Mouse (Mus musculus) intestine, embryonic 14.5 days (tissue): ENCODE measurements around the gene Ngef. TPM values are rescaled to one million over a fixed set of nuclear protein-coding genes. Genes with fewer than 3 reads are reported as not detected.
"Not testable (repeated sequence)": the region's sequence is repeated elsewhere in the genome, so short reads cannot be mapped to it uniquely, and the experiment has no call there.

ENCODE experiments used
- ATAC-seq: fragments of 200-750 bp; cut with Nextera tagmentation; replicated peaks from 2 replicates; pipeline ENCODE4 v1.8.0; 2017; ENCODE audit warnings: low read depth, moderate number of reproducible peaks, moderate TSS enrichment, moderate library complexity; ENCODE audit not compliant: low FRiP score, low TSS enrichment
- DNase-seq: peaks from one replicate; pipeline ENCODE4 v3.0.0-alpha.2; 2018; ENCODE audit warnings: low spot score
- H3K27ac ChIP-seq: fragments of 300-500 bp; sonication (generic); 2 replicates; pipeline ENCODE4 v1.5.1; 2014; ENCODE audit warnings: low read depth, mild to moderate bottlenecking, control low read depth
- H3K27me3 ChIP-seq: fragments of 300-500 bp; sonication (generic); replicated peaks from 2 replicates; pipeline ENCODE4 v1.6.1; 2014; ENCODE audit warnings: low read length, control low read depth; ENCODE audit not compliant: control insufficient read depth, insufficient read depth
- H3K36me3 ChIP-seq: fragments of 300-500 bp; sonication (generic); 2 replicates; pipeline ENCODE4 v1.6.1; 2014; ENCODE audit warnings: low read length, control low read depth; ENCODE audit not compliant: control insufficient read depth, insufficient read depth
- H3K4me1 ChIP-seq: fragments of 300-500 bp; sonication (generic); replicated peaks from 2 replicates; pipeline ENCODE4 v1.6.1; 2014; ENCODE audit warnings: low read length, control low read depth, mixed read lengths; ENCODE audit not compliant: control insufficient read depth, insufficient read depth
- H3K4me2 ChIP-seq: fragments of 300-500 bp; sonication (generic); 2 replicates; pipeline ENCODE4 v1.6.1; 2014; ENCODE audit warnings: low read length
- H3K4me3 ChIP-seq: fragments of 300-500 bp; sonication (generic); 2 replicates; pipeline ENCODE4 v1.5.1; 2014; ENCODE audit warnings: low read depth, low read length, control low read depth, mixed read lengths
- H3K9ac ChIP-seq: fragments of 300-500 bp; sonication (generic); 2 replicates; pipeline ENCODE4 v1.6.1; 2014; ENCODE audit warnings: mild to moderate bottlenecking, low read length
- H3K9me3 ChIP-seq: fragments of 300-500 bp; sonication (generic); 2 replicates; pipeline ENCODE4 v1.6.1; 2016; ENCODE audit warnings: low read length, control low read depth; ENCODE audit not compliant: control insufficient read depth
- WGBS: fragments of 180-500 bp; shearing (Covaris S2); extraction: QIAGEN DNeasy Blood & Tissue Kit; methylation state at CpG from one replicate; pipeline ENCODE4 v1.1.7; 2014; 5-methylcytosine and 5-hydroxymethylcytosine counted together
- polyA plus RNA-seq: library from polyadenylated mRNA; unstranded; fragments of >200 nt; fragmentation: Nextera tagmentation; extraction: Ambion mirVana; gene quantifications from 2 replicates; pipeline ENCODE4 v1.2.1, GENCODE M21; 2014

Ngef gene
- polyA plus RNA-seq, 1 experiment from 2014 or later = 10.5 TPM

GRCm38 (mm10) chr1:87482546-87482945 lies 91.1 kb downstream of the Ngef start:
- ATAC-seq (no peak), DNase-seq (no peak)
- H3K27ac ChIP-seq = no peak overlapping the region
- no peak overlapping the region for H3K4me3 ChIP-seq
- H3K9me3 ChIP-seq = no peaks in the 10 kb centered on the region
- no peak overlapping the region for H3K9ac ChIP-seq
- H3K4me1 ChIP-seq = no peaks in the 10 kb centered on the region
- H3K4me2 ChIP-seq = no peak overlapping the region
- H3K36me3 ChIP-seq = no peaks in the 10 kb centered on the region
- WGBS = 85% methylated on average over 4 of the region's 4 CpGs
- no peaks in the 10 kb centered on the region for H3K27me3 ChIP-seq

- Histone ChIP-seq H3K27me3 (peaks cover 24% of the 10 kb centered on the region), H3K27ac (no peak overlapping the region), H3K4me2 (peak overlapping the region; percentile 53), H3K4me1 (no peaks in the 10 kb centered on the region), H3K9ac (no peak overlapping the region), H3K9me3 (no peaks in the 10 kb centered on the region), H3K4me3 (peak overlapping the region; percentile 24), H3K36me3 (no peaks in the 10 kb centered on the region)
- ATAC-seq (0 out of 2 replicates have a peak, but pooled peaks have one; percentile 52), DNase-seq (no peak)
- WGBS = 4% methylated on average over 42 of the region's 42 CpGs
Observed at GRCm38 (mm10) chr1:87475076-87475895, 98.4 kb downstream of the Ngef start.

DNA sequence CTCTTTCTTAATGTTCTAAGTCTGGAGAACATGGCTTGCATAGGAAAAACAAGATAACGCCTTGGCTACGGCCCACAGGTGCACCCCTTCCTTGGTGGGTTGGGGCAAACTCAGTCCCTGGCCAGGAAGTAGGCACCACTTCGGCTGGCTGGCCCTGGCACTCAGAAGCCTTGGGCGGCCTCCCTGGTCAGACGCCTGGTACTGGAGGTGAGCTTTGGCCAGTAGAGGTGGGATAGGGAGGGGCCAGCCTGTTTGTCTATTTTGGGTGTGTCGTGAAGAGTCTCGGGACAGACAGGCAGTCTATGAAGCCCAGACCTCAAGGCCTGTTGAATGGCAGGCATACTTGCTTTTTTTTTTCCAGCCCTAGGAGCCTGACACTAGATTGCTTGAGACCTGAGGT lies 101.1 kb downstream of the Ngef start:
- H3K27me3 ChIP-seq = peaks cover 24% of the 10 kb centered on the region
- no peak overlapping the region for H3K4me2 ChIP-seq
- no peaks in the 10 kb centered on the region for H3K4me1 ChIP-seq
- no peaks in the 10 kb centered on the region for H3K9me3 ChIP-seq
- no peak overlapping the region for H3K9ac ChIP-seq
- ATAC-seq (no peak), DNase-seq (no peak)
- no peaks in the 10 kb centered on the region for H3K36me3 ChIP-seq
- H3K4me3 ChIP-seq = no peak overlapping the region
- no peak overlapping the region for H3K27ac ChIP-seq
- 77% methylated on average over 7 of the region's 7 CpGs for WGBS

DNA sequence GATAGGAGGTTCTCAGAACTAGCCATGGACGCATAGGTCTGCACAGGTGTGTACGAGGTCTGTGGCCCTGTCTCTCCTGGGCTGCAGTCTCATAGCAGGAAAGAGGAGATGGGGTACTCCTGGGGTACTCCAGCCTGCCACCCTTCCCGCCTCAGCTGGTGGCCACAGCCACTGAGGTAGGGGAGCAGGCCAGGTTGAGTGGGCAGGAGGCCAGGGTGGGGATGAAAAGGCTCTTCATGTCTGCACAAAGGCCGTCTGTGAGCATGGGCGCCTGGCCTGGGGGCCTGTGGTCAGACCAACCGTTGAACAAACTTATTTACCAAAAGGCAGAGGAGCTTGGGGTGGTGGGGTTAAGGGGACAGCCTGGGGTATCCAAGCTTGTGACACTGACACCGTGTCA lies 101.8 kb downstream of the Ngef start:
- WGBS = 80% methylated on average over 7 of the region's 7 CpGs
- ATAC-seq = no peak
- Histone ChIP-seq H3K4me1 (no peaks in the 10 kb centered on the region), H3K27ac (no peak overlapping the region), H3K4me3 (no peak overlapping the region), H3K36me3 (no peaks in the 10 kb centered on the region), H3K4me2 (no peak overlapping the region), H3K9ac (no peak overlapping the region), H3K27me3 (peaks cover 24% of the 10 kb centered on the region), H3K9me3 (no peaks in the 10 kb centered on the region)
- no peak for DNase-seq

DNA sequence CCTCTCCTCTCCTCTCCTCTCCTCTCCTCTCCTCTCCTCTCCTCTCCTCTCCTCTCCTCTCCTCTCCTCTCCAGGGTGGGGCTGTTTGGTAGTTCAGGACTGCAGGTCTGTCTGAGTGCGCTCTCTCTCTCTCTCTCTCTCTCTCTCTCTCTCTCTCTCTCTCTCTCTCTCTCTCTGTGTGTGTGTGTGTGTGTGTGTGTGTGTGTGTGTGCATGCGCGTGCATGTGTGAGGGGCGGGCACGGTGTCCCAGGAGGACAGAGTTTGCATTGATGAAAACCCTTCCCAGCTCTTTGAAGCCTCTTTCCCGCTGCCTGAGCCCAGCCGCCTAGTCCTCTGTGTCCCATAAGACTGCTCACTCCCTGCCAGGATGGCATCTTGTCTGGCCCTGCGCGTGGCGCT lies 103.7 kb downstream of the Ngef start, which contains the start of gene Snorc:
Snorc (plus strand) TSS at position 301 of the 400 bp plus-strand sequence.
- H3K27ac ChIP-seq = not testable (repeated sequence)
- WGBS = 50% methylated on average over 8 of the region's 10 CpGs

GRCm38 (mm10) chr1:87468321-87468720 lies 105.3 kb downstream of the Ngef start:
- WGBS = 72% methylated on average over 6 of the region's 6 CpGs
- DNase-seq = no peak
- no peaks in the 10 kb centered on the region for H3K9me3 ChIP-seq

More for the DNA sequence above, 103.7 kb downstream of the Ngef start, which contains the start of gene Snorc:
- H3K27me3 ChIP-seq, ATAC-seq, H3K4me1 ChIP-seq, H3K36me3 ChIP-seq, DNase-seq, H3K9ac ChIP-seq, H3K4me3 ChIP-seq, H3K9me3 ChIP-seq, H3K4me2 ChIP-seq: not testable (repeated sequence)

DNA sequence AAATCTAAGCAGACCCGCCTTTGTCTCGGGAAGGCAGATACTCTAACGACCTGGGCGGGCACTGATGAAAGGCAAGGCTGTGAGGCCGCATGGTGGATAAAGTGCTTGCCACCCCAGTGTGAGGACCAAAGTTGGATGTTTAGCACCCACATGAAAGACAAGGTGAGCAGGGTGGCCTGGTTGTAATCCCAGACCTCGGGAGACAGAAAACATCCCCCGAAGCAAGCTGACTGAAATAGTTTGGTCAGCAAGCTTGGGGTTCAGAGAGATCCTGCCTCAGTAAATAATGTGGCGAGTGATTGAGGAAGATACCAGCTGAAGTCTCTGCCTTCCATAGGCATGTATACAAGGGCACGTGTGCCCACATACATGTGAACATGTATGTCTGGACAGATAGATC lies 106.2 kb downstream of the Ngef start:
- Histone ChIP-seq H3K4me2 (no peak overlapping the region), H3K27me3 (no peaks in the 10 kb centered on the region), H3K9ac (no peak overlapping the region), H3K4me1 (no peaks in the 10 kb centered on the region), H3K4me3 (no peak overlapping the region), H3K9me3 (no peaks in the 10 kb centered on the region), H3K36me3 (no peaks in the 10 kb centered on the region), H3K27ac (no peak overlapping the region)
- ATAC-seq (no peak), DNase-seq (no peak)
- WGBS = 65% methylated on average over 9 of the region's 9 CpGs

More at GRCm38 (mm10) chr1:87468321-87468720, 105.3 kb downstream of the Ngef start:
- Histone ChIP-seq H3K27me3 (no peaks in the 10 kb centered on the region), H3K36me3 (no peaks in the 10 kb centered on the region), H3K4me2 (no peak overlapping the region), H3K4me1 (no peaks in the 10 kb centered on the region), H3K9ac (no peak overlapping the region), H3K27ac (no peak overlapping the region), H3K4me3 (no peak overlapping the region)
- no peak for ATAC-seq

DNA sequence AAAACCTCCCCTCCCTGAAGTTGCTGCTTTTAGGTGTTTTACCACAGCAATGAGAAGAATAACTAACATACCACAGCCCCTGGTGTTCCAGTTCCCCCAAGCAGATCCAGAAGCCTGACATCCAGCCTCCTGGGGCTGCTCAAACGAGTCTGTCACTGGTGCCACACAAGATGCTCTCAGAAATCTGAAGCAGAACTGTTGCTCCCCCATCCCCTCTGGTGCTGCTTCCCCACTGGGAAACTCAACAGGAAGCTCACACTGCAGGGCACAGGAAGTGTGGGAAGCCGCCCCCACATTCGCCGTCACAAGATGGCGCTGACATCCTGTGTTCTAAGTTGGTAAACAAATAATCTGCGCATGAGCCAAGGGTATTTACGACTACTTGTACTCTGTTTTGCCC lies 113.8 kb downstream of the Ngef start:
- not testable (repeated sequence) for DNase-seq, H3K27ac ChIP-seq, ATAC-seq, H3K9ac ChIP-seq, H3K36me3 ChIP-seq, H3K4me2 ChIP-seq, H3K4me3 ChIP-seq, H3K27me3 ChIP-seq, H3K9me3 ChIP-seq, H3K4me1 ChIP-seq
- WGBS = 89% methylated on average over 5 of the region's 7 CpGs

DNA sequence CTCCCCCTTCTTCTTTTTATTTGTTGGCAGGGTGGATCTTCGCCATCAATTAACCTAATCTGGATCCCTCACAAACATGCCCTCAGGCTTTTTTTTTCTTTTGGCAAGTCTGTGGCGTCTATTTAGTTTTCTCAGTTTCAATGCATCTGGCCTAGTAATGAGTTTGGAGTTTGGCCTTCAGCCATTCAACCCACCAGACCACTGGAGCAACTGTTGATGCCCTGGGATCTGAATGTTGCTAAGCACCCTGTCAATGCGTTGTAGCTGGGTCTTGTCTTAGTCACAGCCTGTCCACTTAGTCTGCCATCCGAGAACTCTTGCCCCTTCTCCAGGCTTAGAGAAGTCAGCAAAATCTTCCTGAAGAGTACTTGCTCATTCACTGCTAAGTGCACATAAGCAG lies 115.6 kb downstream of the Ngef start:
- Histone ChIP-seq H3K9ac (no peak overlapping the region), H3K4me1 (no peaks in the 10 kb centered on the region), H3K4me3 (no peak overlapping the region), H3K9me3 (no peaks in the 10 kb centered on the region), H3K27ac (no peak overlapping the region), H3K27me3 (no peaks in the 10 kb centered on the region), H3K4me2 (no peak overlapping the region), H3K36me3 (no peaks in the 10 kb centered on the region)
- DNase-seq (no peak), ATAC-seq (no peak)
- WGBS = 88% methylated on average over 4 of the region's 4 CpGs
